Mouse (Mus musculus) kidney, postnatal 0 days (tissue): ENCODE data around the gene Uso1. TPM values are rescaled to one million over a fixed set of nuclear protein-coding genes. Genes with fewer than 3 reads are reported as not detected.
A peak's percentile ranks its signal among the peaks of the same experiment; 100 is the strongest.

Experiments
- ATAC-seq: fragments of 200-750 bp; cut with Nextera tagmentation; replicated peaks from 2 replicates; pipeline ENCODE4 v1.8.0; 2017; ENCODE audit warnings: low read depth, moderate number of reproducible peaks, moderate TSS enrichment, moderate library complexity; ENCODE audit not compliant: low FRiP score
- DNase-seq: peaks from one replicate; pipeline ENCODE4 v3.0.0-alpha.2; 2016; ENCODE audit warnings: low spot score
- H3K27ac ChIP-seq: fragments of 300-500 bp; sonication (generic); 2 replicates; pipeline ENCODE4 v1.5.1; 2014; ENCODE audit warnings: mild to moderate bottlenecking
- H3K27me3 ChIP-seq: fragments of 300-500 bp; sonication (generic); 2 replicates; pipeline ENCODE4 v1.6.1; 2014; ENCODE audit warnings: low read length, mixed read lengths; ENCODE audit not compliant: insufficient read depth
- H3K36me3 ChIP-seq: fragments of 300-500 bp; sonication (generic); 2 replicates; pipeline ENCODE4 v1.6.1; 2014; ENCODE audit warnings: low read length, mixed read lengths; ENCODE audit not compliant: insufficient read depth
- H3K4me1 ChIP-seq: fragments of 300-500 bp; sonication (generic); replicated peaks from 2 replicates; pipeline ENCODE4 v1.6.1; 2014; ENCODE audit warnings: antibody characterized with exemption, low read length, mixed read lengths; ENCODE audit not compliant: insufficient read depth
- H3K4me2 ChIP-seq: fragments of 300-500 bp; sonication (generic); 2 replicates; pipeline ENCODE4 v1.6.1; 2014; ENCODE audit warnings: mild to moderate bottlenecking, low read length, moderate library complexity, mixed read lengths
- H3K4me3 ChIP-seq: fragments of 300-500 bp; sonication (generic); replicated peaks from 2 replicates; pipeline ENCODE4 v1.5.1; 2014; ENCODE audit warnings: low read depth, low read length
- H3K9ac ChIP-seq: fragments of 300-500 bp; sonication (generic); 2 replicates; pipeline ENCODE4 v1.6.1; 2014; ENCODE audit warnings: low read depth, low read length
- H3K9me3 ChIP-seq: fragments of 300-500 bp; sonication (generic); replicated peaks from 2 replicates; pipeline ENCODE4 v1.6.1; 2016; ENCODE audit warnings: low read length, inconsistent platforms, mixed read lengths
- CTCF ChIP-seq: IDR thresholded peaks from 2 replicates; pipeline ENCODE4 v1.5.1; 2016; ENCODE audit warnings: antibody characterized with exemption, low read depth, mild to moderate bottlenecking, moderate library complexity
- WGBS: fragments of 180-500 bp; shearing (Covaris S2); extraction: QIAGEN DNeasy Blood & Tissue Kit; methylation state at CpG from one replicate; pipeline ENCODE4 v1.1.7; 2014; 5-methylcytosine and 5-hydroxymethylcytosine counted together
- polyA plus RNA-seq: library from polyadenylated mRNA; unstranded; fragments of >200 nt; fragmentation: Nextera tagmentation; extraction: Ambion mirVana; gene quantifications from 2 replicates; pipeline ENCODE4 v1.2.1, GENCODE M21; 2015

Gene Uso1
- polyA plus RNA-seq, 1 experiment from 2014 or later, result 36.1 TPM

- no peak overlapping the region for H3K27ac ChIP-seq
- ATAC-seq, result peak; percentile 65
- no peak overlapping the region for H3K9ac ChIP-seq
- H3K4me3 ChIP-seq, result no peak overlapping the region
- H3K27me3 ChIP-seq, result no peaks in the 10 kb centered on the region
- peak; percentile 76 for DNase-seq
- H3K4me1 ChIP-seq, result no peaks in the 10 kb centered on the region
- H3K36me3 ChIP-seq, result no peaks in the 10 kb centered on the region
- TF ChIP-seq CTCF, result peak; percentile 88
- H3K4me2 ChIP-seq, result peak overlapping the region; percentile 6; the same call in 1 of the 2 replicates
- WGBS, result 44% methylated on average over 29 of the region's 29 CpGs
- no peaks in the 10 kb centered on the region for H3K9me3 ChIP-seq
Measured at GRCm38 (mm10) chr5:92239333-92240232, 101.8 kb downstream of the Uso1 start.

- Histone ChIP-seq H3K9ac (no peak overlapping the region), H3K9me3 (no peaks in the 10 kb centered on the region), H3K4me1 (no peaks in the 10 kb centered on the region), H3K36me3 (no peaks in the 10 kb centered on the region), H3K4me2 (no peak overlapping the region), H3K27ac (no peak overlapping the region), H3K27me3 (no peaks in the 10 kb centered on the region), H3K4me3 (no peak overlapping the region)
- WGBS, result 94% methylated on average over 12 of the region's 12 CpGs
- no peak for TF ChIP-seq CTCF
- ATAC-seq, result no peak
- no peak for DNase-seq
Measured at GRCm38 (mm10) chr5:92240769-92241168, 103.0 kb downstream of the Uso1 start.

GRCm38 (mm10) chr5:92244900-92245299 is 107.2 kb downstream of the Uso1 start:
- ATAC-seq, result no peak
- no peaks in the 10 kb centered on the region for H3K9me3 ChIP-seq
- no peak for DNase-seq
- no peaks in the 10 kb centered on the region for H3K4me1 ChIP-seq
- WGBS, result 94% methylated on average over 2 of the region's 2 CpGs
- no peak overlapping the region for H3K4me3 ChIP-seq
- no peak overlapping the region for H3K27ac ChIP-seq
- H3K27me3 ChIP-seq, result no peaks in the 10 kb centered on the region
- no peaks in the 10 kb centered on the region for H3K36me3 ChIP-seq
- no peak overlapping the region for H3K4me2 ChIP-seq
- no peak overlapping the region for H3K9ac ChIP-seq
- no peak for TF ChIP-seq CTCF

GRCm38 (mm10) chr5:92245483-92245882 is 107.7 kb downstream of the Uso1 start:
- no peak for TF ChIP-seq CTCF
- Histone ChIP-seq H3K9me3 (no peaks in the 10 kb centered on the region), H3K27me3 (no peaks in the 10 kb centered on the region), H3K27ac (no peak overlapping the region), H3K4me3 (no peak overlapping the region), H3K4me1 (no peaks in the 10 kb centered on the region), H3K36me3 (no peaks in the 10 kb centered on the region), H3K9ac (no peak overlapping the region), H3K4me2 (no peak overlapping the region)
- no peak for DNase-seq
- WGBS, result 89% methylated on average over 9 of the region's 9 CpGs
- ATAC-seq, result no peak

- Histone ChIP-seq H3K27me3 (no peaks in the 10 kb centered on the region), H3K4me1 (no peaks in the 10 kb centered on the region), H3K9me3 (no peaks in the 10 kb centered on the region), H3K4me3 (no peak overlapping the region), H3K36me3 (no peaks in the 10 kb centered on the region), H3K27ac (no peak overlapping the region), H3K4me2 (no peak overlapping the region), H3K9ac (no peak overlapping the region)
- 75% methylated on average over 11 of the region's 11 CpGs for WGBS
- TF ChIP-seq CTCF, result no peak
- DNase-seq (no peak), ATAC-seq (no peak)
Measured at GRCm38 (mm10) chr5:92248614-92249013, 110.9 kb downstream of the Uso1 start.

GRCm38 (mm10) chr5:92252031-92252430 is 114.3 kb downstream of the Uso1 start:
- H3K4me2 ChIP-seq, result no peak overlapping the region
- no peak overlapping the region for H3K9ac ChIP-seq
- TF ChIP-seq CTCF, result no peak
- no peaks in the 10 kb centered on the region for H3K36me3 ChIP-seq
- H3K4me1 ChIP-seq, result peaks cover 7% of the 10 kb centered on the region; the same call in 1 of the 2 replicates
- H3K27ac ChIP-seq, result no peak overlapping the region
- no peak for DNase-seq
- ATAC-seq, result no peak
- no peaks in the 10 kb centered on the region for H3K27me3 ChIP-seq
- 89% methylated on average over 6 of the region's 6 CpGs for WGBS
- H3K9me3 ChIP-seq, result no peaks in the 10 kb centered on the region
- no peak overlapping the region for H3K4me3 ChIP-seq

Other genes with a start within 250 kb of the Uso1 start
- gene Rchy1, start 174.9 kb upstream of the Uso1 start, polyA plus RNA-seq, result 80.1 and 80.9 TPM in 2 replicates
- gene Odaph, start 150.5 kb upstream of the Uso1 start, polyA plus RNA-seq, result not detected in 2 replicates
- 2.0 and 2.2 TPM in 2 replicates for gene Cdkl2, start 94.1 kb upstream of the Uso1 start, polyA plus RNA-seq
- gene G3bp2, start 54.2 kb upstream of the Uso1 start, polyA plus RNA-seq, result 134 and 155 TPM in 2 replicates
- not detected in 2 replicates for gene U90926, start 77.5 kb downstream of the Uso1 start, polyA plus RNA-seq
- 0.07 and 0.20 TPM in 2 replicates for gene Ppef2, start 118.3 kb downstream of the Uso1 start, polyA plus RNA-seq
- gene Naaa, start 140.2 kb downstream of the Uso1 start, polyA plus RNA-seq, result 19.4 and 19.7 TPM in 2 replicates
- gene Sdad1, start 172.5 kb downstream of the Uso1 start, polyA plus RNA-seq, result 33.8 and 34.8 TPM in 2 replicates
- gene Cxcl9, start 190.1 kb downstream of the Uso1 start, polyA plus RNA-seq, result 0.08 and 0.13 TPM in 2 replicates
- 8.0 and 9.2 TPM in 2 replicates for gene Art3, start 193.9 kb downstream of the Uso1 start, polyA plus RNA-seq
- 3.4 and 3.8 TPM in 2 replicates for gene Cxcl10, start 211.0 kb downstream of the Uso1 start, polyA plus RNA-seq